Mouse (Mus musculus) midbrain, postnatal 0 days (tissue): ENCODE data around the gene Mief1. TPM values are rescaled to one million over a fixed set of nuclear protein-coding genes. Genes with fewer than 3 reads are reported as not detected.

Experiments
- ATAC-seq: fragments of 200-750 bp; cut with Nextera tagmentation; 2 replicates; pipeline ENCODE4 v1.8.0; 2017; ENCODE audit warnings: moderate number of reproducible peaks, mild to moderate bottlenecking, moderate TSS enrichment, moderate library complexity; ENCODE audit not compliant: low FRiP score
- DNase-seq: peaks from one replicate; pipeline ENCODE4 v3.0.0-alpha.2; 2015; ENCODE audit warnings: low spot score
- H3K27ac ChIP-seq: fragments of 300-500 bp; sonication (generic); 2 replicates; pipeline ENCODE4 v1.5.1; 2014; ENCODE audit warnings: low read depth, mild to moderate bottlenecking, low read length, mixed read lengths
- H3K27me3 ChIP-seq: fragments of 300-500 bp; sonication (generic); 2 replicates; pipeline ENCODE4 v1.6.1; 2014; ENCODE audit warnings: low read length, control low read depth, mixed read lengths; ENCODE audit not compliant: insufficient read depth
- H3K36me3 ChIP-seq: fragments of 300-500 bp; sonication (generic); 2 replicates; pipeline ENCODE4 v1.6.1; 2014; ENCODE audit warnings: low read length, control low read depth, mixed read lengths; ENCODE audit not compliant: insufficient read depth
- H3K4me1 ChIP-seq: fragments of 300-500 bp; sonication (generic); 2 replicates; pipeline ENCODE4 v1.6.1; 2014; ENCODE audit warnings: mild to moderate bottlenecking, control low read depth, antibody characterized with exemption, low read length, mixed read lengths; ENCODE audit not compliant: insufficient read depth
- H3K4me2 ChIP-seq: fragments of 300-500 bp; sonication (generic); 2 replicates; pipeline ENCODE4 v1.6.1; 2014; ENCODE audit warnings: low read depth, mild to moderate bottlenecking, low read length, mixed read lengths; ENCODE audit not compliant: poor library complexity, severe bottlenecking
- H3K4me3 ChIP-seq: fragments of 300-500 bp; sonication (generic); 2 replicates; pipeline ENCODE4 v1.5.1; 2014; ENCODE audit warnings: low read depth, mild to moderate bottlenecking, low read length, moderate library complexity
- H3K9ac ChIP-seq: fragments of 300-500 bp; sonication (generic); replicated peaks from 2 replicates; pipeline ENCODE4 v1.6.1; 2014; ENCODE audit warnings: mild to moderate bottlenecking, low read length, moderate library complexity, mixed read lengths; ENCODE audit not compliant: poor library complexity, severe bottlenecking
- H3K9me3 ChIP-seq: fragments of 300-500 bp; sonication (generic); 2 replicates; pipeline ENCODE4 v1.6.1; 2016; ENCODE audit warnings: low read length, control low read depth
- CTCF ChIP-seq: IDR thresholded peaks from 2 replicates; pipeline ENCODE4 v1.5.1; 2016; ENCODE audit warnings: antibody characterized with exemption, mild to moderate bottlenecking
- WGBS: fragments of 180-500 bp; shearing (Covaris S2); extraction: QIAGEN DNeasy Blood & Tissue Kit; methylation state at CpG from one replicate; pipeline ENCODE4 v1.1.7; 2014; 5-methylcytosine and 5-hydroxymethylcytosine counted together
- polyA plus RNA-seq: library from polyadenylated mRNA; unstranded; fragments of >200 nt; fragmentation: Nextera tagmentation; extraction: Ambion mirVana; gene quantifications from 2 replicates; pipeline ENCODE4 v1.2.1, GENCODE M21; 2015
- total RNA-seq: library from RNA; depleted of rRNA; stranded (reverse); fragments of >200 nt; gene quantifications from 2 replicates; pipeline ENCODE4 v1.2.3, GENCODE M21; 2014

Gene Mief1
- total and polyA plus RNA-seq, 2 experiments from 2014 or later = 21.9 to 46.3 TPM

DNA sequence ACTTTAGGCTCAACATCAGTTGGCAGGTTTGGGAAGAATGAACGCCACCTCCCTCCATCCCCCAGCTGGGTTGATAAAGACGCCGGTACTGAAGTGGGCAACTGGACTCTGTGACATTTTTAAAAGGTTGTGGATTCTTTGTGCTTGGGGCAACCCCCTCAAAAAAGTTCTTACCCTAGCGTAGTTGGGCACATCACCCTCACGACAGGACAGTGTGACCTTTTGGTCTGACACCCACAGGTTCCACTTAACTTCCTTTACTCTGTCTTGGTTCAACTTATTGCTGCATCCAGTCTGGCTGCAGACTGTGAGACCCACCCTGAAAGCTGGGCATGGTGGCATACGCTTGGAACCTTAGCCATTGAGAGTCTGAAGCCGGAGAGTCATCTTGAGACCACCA, 10.1 kb upstream of the Mief1 start:
- 93% methylated on average over 7 of the region's 7 CpGs for WGBS
- Histone ChIP-seq H3K27me3 (no peaks in the 10 kb centered on the region), H3K27ac (no peak overlapping the region), H3K9me3 (no peaks in the 10 kb centered on the region), H3K9ac (no peak overlapping the region), H3K4me1 (no peaks in the 10 kb centered on the region), H3K4me2 (no peak overlapping the region), H3K4me3 (no peak overlapping the region), H3K36me3 (no peaks in the 10 kb centered on the region)
- no peak for DNase-seq
- no peak for TF ChIP-seq CTCF
- ATAC-seq = no peak

GRCm38 (mm10) chr15:80225208-80225607, 8.6 kb upstream of the Mief1 start:
- Histone ChIP-seq H3K4me1 (no peaks in the 10 kb centered on the region), H3K9ac (no peak overlapping the region), H3K27me3 (no peaks in the 10 kb centered on the region), H3K9me3 (no peaks in the 10 kb centered on the region), H3K27ac (no peak overlapping the region), H3K4me2 (no peak overlapping the region), H3K4me3 (no peak overlapping the region), H3K36me3 (no peaks in the 10 kb centered on the region)
- ATAC-seq (no peak), DNase-seq (peak; percentile 36)
- TF ChIP-seq CTCF = peak; percentile 83
- 20% methylated on average over 9 of the region's 9 CpGs for WGBS

- Histone ChIP-seq H3K4me3 (no peak overlapping the region), H3K4me1 (no peaks in the 10 kb centered on the region), H3K9me3 (no peaks in the 10 kb centered on the region), H3K27me3 (no peaks in the 10 kb centered on the region), H3K36me3 (no peaks in the 10 kb centered on the region), H3K4me2 (no peak overlapping the region), H3K9ac (no peak overlapping the region), H3K27ac (no peak overlapping the region)
- ATAC-seq (no peak), DNase-seq (peak; percentile 55)
- WGBS = 47% methylated on average over 2 of the region's 2 CpGs
- TF ChIP-seq CTCF = peak; percentile 80
Measured at GRCm38 (mm10) chr15:80225796-80226195, 8.0 kb upstream of the Mief1 start.

DNA sequence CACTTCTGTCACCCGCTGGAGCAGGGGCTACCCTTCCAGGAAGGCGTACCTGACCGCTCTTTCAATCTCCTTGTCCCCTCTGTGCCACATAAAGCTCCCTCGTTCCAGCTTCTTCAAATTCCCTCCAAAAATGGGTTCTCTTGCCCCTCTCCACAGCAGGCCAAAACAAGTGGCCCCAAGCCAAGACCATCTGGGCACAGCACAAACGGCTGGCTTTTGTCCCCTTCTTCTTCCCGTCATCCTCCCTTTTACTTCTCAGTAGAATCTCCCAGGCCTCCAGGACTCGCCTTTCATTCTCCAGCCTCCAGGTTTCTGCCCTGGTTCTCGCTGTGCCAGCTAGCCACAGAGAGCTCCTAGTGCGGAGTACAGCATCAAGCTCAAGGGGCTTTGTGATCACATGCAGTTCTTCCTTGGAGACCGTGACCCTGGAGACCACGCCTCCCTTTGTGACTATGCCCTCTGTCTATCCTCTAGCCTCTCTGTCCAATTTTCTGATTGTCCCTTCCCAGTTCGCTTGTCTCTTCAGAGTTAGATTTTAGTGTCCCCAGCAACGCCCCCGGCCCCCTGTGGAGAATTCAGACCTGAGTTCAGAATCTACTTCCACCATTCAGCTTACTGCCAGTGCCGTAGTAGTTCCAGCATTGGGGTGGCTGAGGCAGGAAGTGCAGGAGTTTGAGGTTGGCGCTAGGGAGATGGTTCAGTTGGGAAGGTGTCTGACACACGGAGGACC, 5.6 kb upstream of the Mief1 start:
- H3K4me2 ChIP-seq = no peak overlapping the region
- WGBS = 57% methylated on average over 17 of the region's 17 CpGs
- DNase-seq = peak; percentile 20
- no peaks in the 10 kb centered on the region for H3K9me3 ChIP-seq
- H3K27ac ChIP-seq = no peak overlapping the region
- ATAC-seq = no peak
- no peak overlapping the region for H3K9ac ChIP-seq
- H3K27me3 ChIP-seq = no peaks in the 10 kb centered on the region
- TF ChIP-seq CTCF = no peak
- H3K4me3 ChIP-seq = no peak overlapping the region
- no peaks in the 10 kb centered on the region for H3K4me1 ChIP-seq
- no peaks in the 10 kb centered on the region for H3K36me3 ChIP-seq

DNA sequence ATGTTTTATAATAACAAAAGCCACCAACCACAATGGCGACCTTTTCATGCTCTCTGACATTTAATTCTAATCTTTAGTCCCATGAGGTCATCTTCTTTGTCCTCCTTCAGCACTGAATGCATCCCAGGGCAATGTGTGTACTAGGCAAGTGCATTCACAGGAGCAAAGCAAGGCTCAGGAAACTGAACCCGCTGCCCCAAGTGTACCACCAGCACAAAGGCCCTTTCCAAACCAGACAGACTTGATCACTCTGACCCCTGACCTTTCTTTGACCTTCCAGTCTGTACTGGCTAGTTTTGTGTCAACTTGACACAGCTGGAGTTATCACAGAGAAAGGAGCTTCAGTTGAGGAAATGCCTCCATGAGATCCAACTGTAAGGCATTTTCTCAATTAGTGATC, 1.5 kb upstream of the Mief1 start:
- Histone ChIP-seq H3K4me1 (peaks cover 5% of the 10 kb centered on the region; the same call in 1 of the 2 replicates), H3K9me3 (no peaks in the 10 kb centered on the region), H3K9ac (no peak overlapping the region), H3K4me2 (no peak overlapping the region), H3K36me3 (peaks cover 12% of the 10 kb centered on the region), H3K27ac (no peak overlapping the region), H3K27me3 (no peaks in the 10 kb centered on the region), H3K4me3 (no peak overlapping the region)
- WGBS = 20% methylated on average over 2 of the region's 2 CpGs
- no peak for TF ChIP-seq CTCF
- DNase-seq (no peak), ATAC-seq (no peak)

DNA sequence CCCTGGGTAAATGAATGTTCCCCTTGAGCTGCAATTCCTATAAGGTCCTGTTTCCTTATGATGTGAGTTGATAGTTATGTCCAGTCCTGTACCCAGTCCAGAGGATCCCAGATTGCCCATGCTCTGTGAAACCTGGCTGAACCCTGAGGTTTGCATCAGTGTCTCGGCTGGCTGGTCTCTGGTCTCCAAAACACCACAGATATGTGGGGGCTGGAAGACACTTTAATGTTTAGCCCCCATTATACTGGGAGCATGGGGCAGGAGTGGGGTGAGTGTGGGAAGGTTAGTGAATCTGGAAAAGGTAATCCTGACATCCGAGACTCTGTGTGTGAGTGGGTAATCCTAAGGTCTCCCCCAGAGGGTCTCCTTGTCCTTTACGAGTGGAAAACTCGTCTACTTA, 765 bp upstream of the Mief1 start:
- Histone ChIP-seq H3K27me3 (no peaks in the 10 kb centered on the region), H3K36me3 (peaks cover 12% of the 10 kb centered on the region), H3K9me3 (no peaks in the 10 kb centered on the region), H3K27ac (peak overlapping the region; percentile 78), H3K9ac (no peak overlapping the region), H3K4me2 (no peak overlapping the region), H3K4me1 (peaks cover 5% of the 10 kb centered on the region; the same call in 1 of the 2 replicates), H3K4me3 (no peak overlapping the region)
- ATAC-seq (no peak), DNase-seq (no peak)
- no peak for TF ChIP-seq CTCF
- 53% methylated on average over 4 of the region's 4 CpGs for WGBS
